Mouse (Mus musculus): ENCODE measurements around the gene Appbp2. TPM values are rescaled to one million over a fixed set of nuclear protein-coding genes. Genes with fewer than 3 reads are reported as not detected.

The Appbp2 gene
- polyA plus RNA-seq, 1 experiment: 8.5 TPM

GRCm38 (mm10) chr11:85214679-85215078, 20.3 kb downstream of the Appbp2 start:
- Histone ChIP-seq H3K27ac (ENCODE audit: control insufficient read depth, insufficient read depth, low read depth, low read length, poor library complexity) (no peak overlapping the region), H3K4me3 (replicated peaks; ENCODE audit: control insufficient read depth, low read depth, low read length) (no peak overlapping the region), H3K4me1 (ENCODE audit: control insufficient read depth, insufficient read depth, low read length) (no peaks in the 10 kb centered on the region)
- 74% methylated on average over 3 of the region's 3 CpGs for WGBS
- no peak for TF ChIP-seq POLR2A (IDR thresholded peaks at IDR 0.05; ENCODE audit: borderline replicate concordance, control insufficient read depth, low read depth, low read length)
- no peak for TF ChIP-seq CTCF (IDR thresholded peaks at IDR 0.05; ENCODE audit: control insufficient read depth, insufficient read depth, low read length)

- 78% methylated on average over 2 of the region's 2 CpGs for WGBS
- TF ChIP-seq CTCF (IDR thresholded peaks at IDR 0.05; ENCODE audit: control insufficient read depth, insufficient read depth, low read length) (no peak), POLR2A (IDR thresholded peaks at IDR 0.05; ENCODE audit: borderline replicate concordance, control insufficient read depth, low read depth, low read length) (no peak)
- H3K27ac ChIP-seq (ENCODE audit: control insufficient read depth, insufficient read depth, low read depth, low read length, poor library complexity): no peak overlapping the region
- no peak overlapping the region for H3K4me3 ChIP-seq (replicated peaks; ENCODE audit: control insufficient read depth, low read depth, low read length)
- H3K4me1 ChIP-seq (ENCODE audit: control insufficient read depth, insufficient read depth, low read length): no peaks in the 10 kb centered on the region
Observed at GRCm38 (mm10) chr11:85213215-85213614, 21.7 kb downstream of the Appbp2 start.

GRCm38 (mm10) chr11:85211151-85211550, 23.8 kb downstream of the Appbp2 start:
- TF ChIP-seq POLR2A (IDR thresholded peaks at IDR 0.05; ENCODE audit: borderline replicate concordance, control insufficient read depth, low read depth, low read length) (no peak), CTCF (IDR thresholded peaks at IDR 0.05; ENCODE audit: control insufficient read depth, insufficient read depth, low read length) (no peak)
- H3K4me1 ChIP-seq (ENCODE audit: control insufficient read depth, insufficient read depth, low read length): no peaks in the 10 kb centered on the region
- H3K27ac ChIP-seq (ENCODE audit: control insufficient read depth, insufficient read depth, low read depth, low read length, poor library complexity): no peak overlapping the region
- WGBS: 94% methylated on average over 2 of the region's 2 CpGs
- H3K4me3 ChIP-seq (replicated peaks; ENCODE audit: control insufficient read depth, low read depth, low read length): no peak overlapping the region

- no peak overlapping the region for H3K4me3 ChIP-seq (replicated peaks; ENCODE audit: control insufficient read depth, low read depth, low read length)
- TF ChIP-seq CTCF (IDR thresholded peaks at IDR 0.05; ENCODE audit: control insufficient read depth, insufficient read depth, low read length) (no peak), POLR2A (IDR thresholded peaks at IDR 0.05; ENCODE audit: borderline replicate concordance, control insufficient read depth, low read depth, low read length) (no peak)
- H3K4me1 ChIP-seq (ENCODE audit: control insufficient read depth, insufficient read depth, low read length): no peaks in the 10 kb centered on the region
- H3K27ac ChIP-seq (ENCODE audit: control insufficient read depth, insufficient read depth, low read depth, low read length, poor library complexity): no peak overlapping the region
Observed at GRCm38 (mm10) chr11:85206231-85206630, 28.7 kb downstream of the Appbp2 start.

- 73% methylated on average over 2 of the region's 2 CpGs for WGBS
- no peaks in the 10 kb centered on the region for H3K4me1 ChIP-seq (ENCODE audit: control insufficient read depth, insufficient read depth, low read length)
Observed at GRCm38 (mm10) chr11:85198906-85199305, 36.0 kb downstream of the Appbp2 start.

GRCm38 (mm10) chr11:85196046-85196445, 38.9 kb downstream of the Appbp2 start:
- 91% methylated on average over 9 of the region's 9 CpGs for WGBS
- no peaks in the 10 kb centered on the region for H3K4me1 ChIP-seq (ENCODE audit: control insufficient read depth, insufficient read depth, low read length)
- no peak for TF ChIP-seq CTCF (IDR thresholded peaks at IDR 0.05; ENCODE audit: control insufficient read depth, insufficient read depth, low read length)
- no peak for TF ChIP-seq POLR2A (IDR thresholded peaks at IDR 0.05; ENCODE audit: borderline replicate concordance, control insufficient read depth, low read depth, low read length)
- H3K4me3 ChIP-seq (replicated peaks; ENCODE audit: control insufficient read depth, low read depth, low read length): no peak overlapping the region
- H3K27ac ChIP-seq (ENCODE audit: control insufficient read depth, insufficient read depth, low read depth, low read length, poor library complexity): no peak overlapping the region

More at GRCm38 (mm10) chr11:85198906-85199305, 36.0 kb downstream of the Appbp2 start:
- TF ChIP-seq CTCF (IDR thresholded peaks at IDR 0.05; ENCODE audit: control insufficient read depth, insufficient read depth, low read length) (no peak), POLR2A (IDR thresholded peaks at IDR 0.05; ENCODE audit: borderline replicate concordance, control insufficient read depth, low read depth, low read length) (no peak)
- Histone ChIP-seq H3K4me3 (replicated peaks; ENCODE audit: control insufficient read depth, low read depth, low read length) (no peak overlapping the region), H3K27ac (ENCODE audit: control insufficient read depth, insufficient read depth, low read depth, low read length, poor library complexity) (no peak overlapping the region)

GRCm38 (mm10) chr11:85194206-85194605, 40.7 kb downstream of the Appbp2 start:
- Histone ChIP-seq H3K27ac (ENCODE audit: control insufficient read depth, insufficient read depth, low read depth, low read length, poor library complexity) (no peak overlapping the region), H3K4me3 (replicated peaks; ENCODE audit: control insufficient read depth, low read depth, low read length) (no peak overlapping the region), H3K4me1 (ENCODE audit: control insufficient read depth, insufficient read depth, low read length) (no peaks in the 10 kb centered on the region)
- no peak for TF ChIP-seq POLR2A (IDR thresholded peaks at IDR 0.05; ENCODE audit: borderline replicate concordance, control insufficient read depth, low read depth, low read length)
- WGBS: 87% methylated on average over 11 of the region's 11 CpGs

DNA sequence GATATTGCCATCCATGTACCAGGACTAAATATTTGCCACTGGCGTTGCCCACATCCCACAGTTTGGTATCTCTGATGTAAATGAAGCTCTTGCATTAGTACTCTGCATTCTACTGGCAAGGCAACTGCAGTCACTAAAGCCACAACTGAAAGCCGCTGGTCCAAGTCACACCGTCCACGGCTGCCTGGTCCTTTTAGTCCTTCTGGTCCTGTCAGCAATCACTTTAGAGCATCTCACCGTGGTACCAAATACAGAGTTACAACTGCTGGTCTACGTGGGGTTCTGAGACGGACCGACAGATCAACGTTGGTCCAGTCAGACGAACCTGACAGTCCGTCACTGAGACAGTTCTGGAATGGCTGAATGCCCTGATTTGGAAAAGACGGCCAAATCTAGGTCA, 44.2 kb downstream of the Appbp2 start:
- no peaks in the 10 kb centered on the region for H3K4me1 ChIP-seq (ENCODE audit: control insufficient read depth, insufficient read depth, low read length)
- no peak overlapping the region for H3K27ac ChIP-seq (ENCODE audit: control insufficient read depth, insufficient read depth, low read depth, low read length, poor library complexity)
- H3K4me3 ChIP-seq (replicated peaks; ENCODE audit: control insufficient read depth, low read depth, low read length): no peak overlapping the region
- 91% methylated on average over 12 of the region's 12 CpGs for whole genome bisulfite sequencing
- TF ChIP-seq POLR2A (IDR thresholded peaks at IDR 0.05; ENCODE audit: borderline replicate concordance, control insufficient read depth, low read depth, low read length) (no peak), CTCF (IDR thresholded peaks at IDR 0.05; ENCODE audit: control insufficient read depth, insufficient read depth, low read length) (no peak)

- H3K4me3 ChIP-seq (replicated peaks; ENCODE audit: control insufficient read depth, low read depth, low read length): no peak overlapping the region
- H3K4me1 ChIP-seq (ENCODE audit: control insufficient read depth, insufficient read depth, low read length): no peaks in the 10 kb centered on the region
- no peak overlapping the region for H3K27ac ChIP-seq (ENCODE audit: control insufficient read depth, insufficient read depth, low read depth, low read length, poor library complexity)
- 66% methylated on average over 4 of the region's 4 CpGs for WGBS
- no peak for TF ChIP-seq POLR2A (IDR thresholded peaks at IDR 0.05; ENCODE audit: borderline replicate concordance, control insufficient read depth, low read depth, low read length)
Observed at GRCm38 (mm10) chr11:85189110-85189509, 45.8 kb downstream of the Appbp2 start.

Measured in bone marrow, adult 2 months (tissue).